Mouse (Mus musculus): Measurements from ENCODE around the gene Tmem229b.
A peak's percentile ranks its signal among the peaks of the same experiment; 100 is the strongest.
"Not testable (repeated sequence)": the region's sequence is repeated elsewhere in the genome, so short reads cannot be mapped to it uniquely, and the experiment has no call there.

The Tmem229b gene

DNA sequence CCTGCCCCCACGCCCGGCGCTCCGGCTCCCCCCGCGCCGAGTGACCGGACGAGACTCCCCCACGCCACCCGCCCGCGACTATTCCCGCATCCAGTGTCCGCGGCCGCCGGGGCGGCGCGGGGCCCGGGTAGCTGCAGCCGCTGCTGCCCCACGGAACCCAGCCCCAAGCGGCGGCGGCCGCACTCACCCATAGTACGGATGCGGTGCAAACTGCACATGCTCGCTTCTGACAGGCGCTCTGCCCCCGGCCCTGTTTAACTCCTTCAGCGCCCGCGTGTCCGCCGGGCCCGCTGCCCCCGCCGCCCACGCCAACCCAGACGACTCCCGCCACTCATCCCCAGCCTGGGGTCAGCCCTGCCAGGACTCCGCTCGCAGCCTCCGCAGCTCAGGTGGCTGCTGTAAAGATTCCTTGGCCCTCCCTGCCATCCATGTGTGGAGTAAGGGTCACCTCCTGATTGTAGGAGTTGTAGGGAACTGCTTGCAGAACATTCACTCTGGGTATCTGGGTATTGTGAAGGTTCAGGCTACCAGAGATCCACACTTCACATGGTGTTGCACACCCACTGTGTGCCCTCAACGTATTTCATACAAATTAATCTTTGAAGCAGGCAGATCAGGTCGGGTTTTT lies at the start of gene Tmem229b:
Tmem229b (minus strand) TSS at position 502 of the 628 bp plus-strand sequence.
- DNase-seq = peak; percentile 44

DNA sequence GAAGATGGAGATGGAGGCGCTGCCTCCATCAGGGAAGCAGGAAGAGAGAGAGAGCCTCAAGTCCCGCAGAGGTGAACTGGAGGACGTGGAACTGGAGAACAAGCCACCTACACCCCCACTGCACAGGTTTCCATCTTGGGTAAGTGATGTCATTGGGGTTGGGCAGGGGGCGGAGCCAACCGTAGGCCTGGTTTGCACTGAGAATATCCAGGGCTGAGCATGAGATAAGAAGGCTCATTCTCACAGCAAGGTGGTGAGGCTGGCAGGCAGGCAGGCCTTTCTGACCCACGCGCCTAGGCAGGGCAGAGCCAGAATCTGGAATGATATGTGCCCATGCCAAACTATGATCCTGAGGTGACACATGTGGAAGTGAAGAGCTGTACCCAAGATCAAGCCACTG lies 47.8 kb upstream of the Tmem229b start:
- peak; percentile 40 for DNase-seq

DNA sequence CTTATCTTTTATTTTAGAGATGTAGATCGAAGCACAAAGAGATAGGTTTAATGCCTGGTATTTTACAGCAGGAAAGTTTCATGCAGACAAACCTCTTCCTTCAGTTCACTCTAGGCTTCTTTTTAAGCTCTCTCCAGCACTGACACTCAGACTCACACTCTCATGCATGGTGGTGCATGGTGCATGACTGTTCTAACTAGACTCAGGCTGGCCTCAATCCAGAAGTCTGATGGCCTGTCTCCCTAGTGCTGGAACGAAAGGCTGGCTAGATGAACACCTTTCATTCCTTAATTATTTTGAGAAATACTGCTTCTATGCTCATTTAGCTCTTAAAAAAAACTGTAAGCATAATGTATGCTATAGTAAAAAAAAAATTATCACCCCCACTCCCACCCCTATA lies 44.6 kb upstream of the Tmem229b start:
- no peak for DNase-seq

DNA sequence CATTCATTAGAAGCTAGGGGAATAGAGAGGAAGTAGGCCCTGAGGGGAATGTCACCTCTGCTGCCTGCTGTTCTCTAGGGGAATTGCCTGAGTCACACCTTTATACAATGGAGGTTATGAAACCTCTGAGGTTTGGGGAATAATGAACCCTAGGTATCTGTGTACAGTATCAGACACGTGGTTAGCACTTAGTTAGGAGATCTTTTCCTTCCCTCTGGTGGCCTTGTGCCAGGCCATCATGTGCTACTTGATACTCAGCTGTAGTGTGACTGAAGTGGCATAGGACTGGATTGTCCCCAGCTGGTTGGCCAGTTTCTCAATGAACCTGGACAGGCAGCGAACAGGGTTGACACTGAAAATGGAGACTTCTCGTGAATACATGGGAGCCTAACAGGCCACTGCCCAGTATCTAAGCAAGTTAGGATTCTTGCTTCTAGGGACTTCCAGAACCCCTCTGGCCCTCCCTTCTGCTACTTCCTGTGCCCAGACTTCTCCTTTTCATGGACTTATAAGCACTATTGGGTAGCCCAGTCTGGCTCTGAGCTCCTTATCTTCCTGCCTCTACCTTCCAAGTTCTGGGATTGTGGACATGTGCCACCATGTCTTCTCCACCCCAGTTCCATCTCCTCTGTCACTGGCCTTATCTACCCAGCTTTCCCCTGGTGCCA lies 43.3 kb upstream of the Tmem229b start:
- DNase-seq = peak; percentile 94

DNA sequence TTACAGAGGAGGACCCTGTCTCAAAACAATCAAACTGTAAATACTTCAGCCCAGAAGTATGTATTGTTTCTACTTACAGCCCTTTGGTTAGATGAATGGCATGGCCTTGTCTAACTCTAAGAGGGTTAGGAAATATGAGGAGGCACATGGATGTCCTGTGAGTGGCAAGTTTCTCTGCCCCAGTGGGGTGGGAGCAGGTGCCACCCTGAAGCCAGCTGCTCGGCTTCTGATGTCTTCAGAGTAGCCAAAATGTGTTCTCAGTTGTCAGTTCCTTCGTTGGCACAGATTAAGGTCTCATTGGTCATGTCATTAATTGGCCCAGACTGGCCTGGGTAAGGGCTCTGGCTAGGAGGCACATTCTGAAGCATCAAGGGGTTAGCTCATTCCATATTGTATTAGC lies 42.4 kb upstream of the Tmem229b start:
- DNase-seq = no peak

DNA sequence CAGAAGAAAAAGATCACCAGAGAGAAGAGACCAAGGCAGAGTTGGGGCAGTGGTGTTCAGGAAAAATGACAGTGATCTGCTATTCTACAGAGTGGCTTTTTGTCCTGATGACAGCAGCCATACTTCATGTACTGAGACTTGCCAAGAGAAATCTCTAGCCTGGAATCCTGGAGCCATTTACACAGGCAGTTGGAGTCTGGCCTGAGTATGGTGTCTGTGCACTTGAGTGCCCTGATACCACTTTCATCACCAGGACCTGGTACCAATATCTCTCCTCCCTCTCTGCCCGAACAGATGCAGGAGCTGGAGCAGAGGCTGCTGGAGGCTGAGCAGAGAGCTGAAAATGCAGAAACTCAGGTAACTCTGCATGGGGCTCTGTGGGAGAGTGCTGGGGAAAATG lies 41.5 kb upstream of the Tmem229b start:
- DNase-seq = no peak

DNA sequence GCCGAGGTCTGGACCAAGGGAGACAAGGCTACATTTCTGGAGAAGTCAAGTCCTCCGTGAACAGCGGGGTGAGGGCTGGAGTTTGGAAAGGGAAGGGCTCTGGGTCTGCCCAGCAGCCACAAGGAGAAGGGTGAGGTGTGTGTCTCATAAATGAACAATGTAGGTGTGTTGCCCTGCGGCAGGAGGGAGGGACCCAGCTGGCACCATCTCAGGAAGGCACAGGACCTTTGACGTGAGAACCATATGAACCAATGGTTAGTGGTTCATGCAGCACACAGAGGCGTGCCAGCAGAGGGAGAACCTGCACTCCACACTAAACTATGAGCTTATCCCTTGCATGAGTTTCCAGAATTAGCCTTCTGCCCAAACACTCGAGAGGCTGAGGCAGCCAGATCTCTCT lies 39.8 kb upstream of the Tmem229b start:
- DNase-seq = peak; percentile 23

DNA sequence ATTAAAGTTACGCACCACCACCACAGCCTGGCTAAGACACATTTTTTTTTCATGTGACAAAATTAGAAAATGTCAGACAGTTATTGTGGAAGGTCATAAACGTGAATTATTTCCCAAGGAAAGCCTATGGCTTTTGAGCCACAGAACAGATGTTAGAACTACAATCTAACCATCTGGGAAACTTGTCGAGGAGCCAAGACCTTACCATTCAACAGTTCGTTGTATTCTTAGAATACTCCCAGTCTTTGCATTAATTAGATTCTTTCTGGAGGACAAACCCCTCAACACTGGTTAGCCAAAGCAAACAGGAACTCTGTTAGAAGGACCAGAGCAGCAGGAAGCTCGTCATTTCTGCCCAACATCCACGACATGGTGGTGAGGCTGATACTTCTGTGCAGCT lies 38.7 kb upstream of the Tmem229b start:
- no peak for DNase-seq

DNA sequence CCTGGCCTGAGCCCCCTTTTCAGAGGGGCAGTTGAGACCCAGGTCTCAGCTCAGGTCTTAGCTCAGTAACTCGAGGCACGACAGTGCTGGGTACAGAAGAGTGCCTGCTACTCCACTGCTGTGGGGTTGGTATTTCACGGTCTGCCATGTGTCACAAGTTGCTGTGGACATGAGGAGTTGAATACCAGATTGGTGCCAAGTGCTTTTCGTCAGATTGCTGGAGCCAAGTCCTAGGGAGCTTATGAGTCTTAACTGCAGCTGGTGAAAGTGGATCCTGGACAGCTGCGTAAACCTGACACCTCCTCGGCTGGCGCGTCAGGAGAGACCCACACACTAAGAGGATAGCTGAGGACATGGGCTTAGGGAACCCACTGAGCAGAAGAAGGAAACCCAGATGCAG lies 37.2 kb upstream of the Tmem229b start:
- peak; percentile 76 for DNase-seq

DNA sequence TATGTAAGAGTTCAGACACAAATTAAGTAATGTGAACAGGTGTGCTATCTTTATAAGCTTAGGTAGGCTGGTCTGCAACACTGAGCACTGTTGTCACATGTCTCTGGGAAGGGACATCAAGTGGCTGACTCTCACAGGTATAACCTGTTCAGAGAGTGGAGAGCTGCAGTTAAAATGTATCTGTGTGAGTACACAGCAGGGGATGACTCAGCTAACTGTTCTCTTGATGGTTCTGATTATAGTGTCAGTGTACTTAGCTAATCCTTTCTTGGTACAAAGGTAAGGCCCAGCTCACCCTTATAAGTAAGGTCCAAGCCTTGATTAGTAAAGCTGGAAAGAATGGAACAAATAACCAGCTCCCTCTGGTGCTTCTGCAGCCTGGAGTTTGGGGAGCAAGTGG lies 34.0 kb upstream of the Tmem229b start:
- DNase-seq = peak; percentile 42

DNA sequence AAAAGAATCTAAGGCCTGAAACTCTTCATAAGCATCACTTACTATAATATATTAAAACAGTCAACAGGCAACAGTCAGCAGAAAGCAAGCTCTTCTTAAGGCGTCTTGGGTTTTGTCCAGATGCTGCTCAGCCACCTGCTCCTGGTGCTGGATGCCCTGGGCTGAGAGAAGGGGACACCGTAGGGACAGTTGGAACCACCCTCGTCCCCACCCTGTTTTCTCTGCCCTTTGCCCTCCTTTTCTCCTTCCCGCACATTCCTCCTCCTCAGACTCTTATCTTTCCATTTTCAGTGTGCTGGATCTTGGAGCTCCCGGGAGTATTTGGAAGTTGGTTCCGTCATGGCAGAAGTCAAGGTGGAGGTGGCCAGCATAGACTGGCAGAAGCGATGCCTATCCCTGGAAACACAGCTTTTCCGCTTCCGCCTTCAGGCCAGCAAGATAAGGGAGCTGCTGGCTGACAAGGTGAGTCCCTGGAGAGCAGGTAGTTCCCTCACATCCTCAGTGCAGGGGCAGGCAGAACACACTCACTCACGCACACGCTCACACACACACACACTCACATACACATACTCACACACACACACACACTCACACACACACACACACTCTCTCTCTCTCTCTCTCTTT lies 32.9 kb upstream of the Tmem229b start:
- DNase-seq = no peak

DNA sequence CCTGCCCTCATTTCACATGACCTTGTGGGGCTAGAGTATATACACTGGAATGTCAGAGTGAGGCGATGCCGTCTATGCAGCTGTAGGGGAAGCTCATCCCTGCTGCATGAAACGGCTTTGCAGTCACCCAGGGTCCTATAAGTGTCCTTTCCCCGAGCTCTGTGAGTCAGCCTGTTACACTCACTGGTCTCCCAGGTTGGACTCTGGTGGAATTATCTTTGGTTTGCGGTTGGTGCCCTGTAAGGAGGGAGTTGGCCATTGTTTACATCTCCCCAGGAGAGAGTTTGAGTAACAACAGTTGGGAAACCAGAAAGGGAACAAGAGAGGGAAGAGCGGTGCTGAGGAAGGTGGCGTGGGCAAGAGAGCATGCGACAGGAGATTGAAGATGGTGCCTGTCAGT lies 32.3 kb upstream of the Tmem229b start:
- no peak for DNase-seq

DNA sequence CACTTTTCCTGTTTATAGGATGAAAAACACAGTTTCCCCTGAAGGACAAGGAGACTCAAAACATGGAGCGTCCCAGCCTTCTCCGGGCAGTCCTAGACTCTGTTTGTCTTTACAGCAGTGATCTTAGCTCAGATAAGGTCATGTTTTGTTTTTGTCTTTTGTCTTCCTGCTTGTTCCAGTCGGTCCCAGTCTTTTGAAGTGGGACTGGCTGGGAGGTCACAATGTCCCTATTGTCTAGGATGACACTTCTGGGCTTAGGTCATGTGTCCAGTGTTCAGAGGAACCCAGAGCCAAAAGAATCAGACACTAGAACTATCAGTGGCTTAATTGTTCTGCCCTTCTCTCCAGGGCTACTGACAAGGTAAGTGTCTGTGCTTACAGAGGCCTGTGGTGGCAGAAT lies 27.9 kb upstream of the Tmem229b start:
- DNase-seq = peak; percentile 70

DNA sequence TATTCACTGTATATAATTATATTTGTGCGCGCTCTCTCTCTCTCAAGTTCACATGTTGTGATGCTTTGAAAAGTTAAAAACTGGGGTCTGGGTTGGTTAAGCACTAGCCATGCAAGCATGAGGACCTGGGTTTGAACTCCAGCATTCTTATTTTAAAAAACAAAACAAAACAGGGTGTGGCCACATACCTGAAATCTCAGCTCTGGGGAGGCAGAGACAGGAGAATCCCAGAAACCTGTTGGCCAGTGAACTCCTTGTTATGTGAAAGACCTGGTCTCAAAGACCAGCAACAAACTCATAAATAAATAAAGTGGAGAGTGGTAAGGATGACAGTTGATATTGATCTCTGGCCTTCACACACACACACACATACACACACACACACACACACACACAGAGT lies 26.9 kb upstream of the Tmem229b start:
- no peak for DNase-seq

DNA sequence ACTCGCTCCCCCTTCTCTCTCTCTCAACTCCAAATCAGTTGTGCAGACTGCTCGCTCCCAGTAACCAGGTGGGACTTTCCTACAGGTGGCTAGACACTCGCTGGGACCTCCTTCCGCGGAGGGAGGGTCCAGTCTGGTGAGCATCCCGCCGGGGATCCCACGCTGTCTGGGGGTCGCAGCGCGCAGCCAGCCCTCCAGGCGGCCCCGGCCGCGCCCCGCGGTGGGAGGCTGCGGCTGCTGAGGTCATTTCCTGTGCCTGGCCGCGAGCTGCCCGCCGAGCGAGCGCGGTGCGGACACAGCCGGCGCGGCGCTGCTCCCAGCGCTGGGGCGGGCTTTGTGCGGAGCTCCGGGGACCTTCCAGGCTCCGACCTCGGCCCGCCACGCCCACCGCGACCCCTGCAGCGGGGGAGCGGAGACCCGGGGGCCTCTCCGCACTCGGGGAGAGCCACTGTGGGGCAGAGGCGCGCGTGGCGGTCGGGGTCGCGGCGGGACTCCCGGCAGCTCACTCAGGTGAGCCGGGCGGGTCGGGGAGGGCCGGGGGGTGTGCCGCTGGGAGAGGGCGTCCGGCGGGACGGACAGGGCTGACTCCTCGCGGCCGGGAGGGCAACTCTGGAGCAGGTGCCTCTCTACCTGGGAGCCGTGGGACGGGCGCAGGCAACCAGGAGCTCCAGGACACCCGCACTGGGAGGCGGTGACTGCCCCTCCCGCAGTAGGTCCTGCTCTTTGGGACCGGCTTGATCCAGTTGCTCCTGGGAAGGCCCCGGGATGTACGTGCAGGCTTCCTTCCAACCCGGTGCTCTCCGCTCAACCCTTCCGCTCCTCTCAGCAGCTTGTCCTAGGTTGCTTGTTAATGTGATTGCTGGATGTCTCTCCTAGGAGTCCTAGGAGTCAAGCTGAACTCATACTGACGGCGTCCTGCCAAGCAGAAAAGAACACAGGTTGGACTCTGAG lies 21.8 kb upstream of the Tmem229b start, which contains the start of gene Plekhh1:
Plekhh1 (plus strand) TSS at position 253 of the 951 bp plus-strand sequence.
- peak; percentile 68 for DNase-seq

DNA sequence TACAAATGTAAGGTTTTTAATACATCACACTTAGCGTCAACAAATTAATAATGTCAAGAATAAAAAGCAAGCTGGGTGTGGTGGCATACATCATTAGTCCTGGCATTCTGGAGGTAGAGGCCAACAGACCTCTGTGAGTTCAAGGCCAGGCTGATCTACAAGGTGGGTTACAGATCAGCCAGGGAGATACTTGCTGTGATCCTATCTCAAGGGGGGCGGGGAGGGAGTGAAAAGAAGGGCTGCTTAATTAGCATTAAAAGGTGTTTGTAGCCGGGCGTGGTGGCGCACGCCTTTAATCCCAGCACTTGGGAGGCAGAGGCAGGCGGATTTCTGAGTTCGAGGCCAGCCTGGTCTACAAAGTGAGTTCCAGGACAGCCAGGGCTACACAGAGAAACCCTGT lies 20.1 kb upstream of the Tmem229b start:
- DNase-seq = not testable (repeated sequence)

DNA sequence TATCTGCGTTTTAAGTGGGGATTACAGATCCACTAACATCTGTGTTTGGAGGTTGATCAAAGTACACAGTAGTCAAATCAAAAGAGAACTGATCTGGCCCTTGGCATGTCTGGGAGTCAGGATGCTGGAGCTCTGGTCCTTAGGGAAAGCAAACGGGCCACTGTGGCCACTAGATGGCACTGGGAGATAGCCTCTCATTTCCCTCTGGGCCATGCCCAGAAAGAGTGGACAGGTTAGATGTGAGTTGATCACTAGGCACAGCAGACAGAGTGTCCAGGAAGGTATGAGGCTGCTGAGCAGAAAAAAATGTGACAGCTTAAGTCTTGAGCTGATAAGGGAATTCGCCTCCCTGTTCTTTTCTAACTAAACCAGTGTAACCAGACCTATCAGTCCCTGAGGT lies 15.5 kb upstream of the Tmem229b start:
- peak; percentile 89 for DNase-seq

DNA sequence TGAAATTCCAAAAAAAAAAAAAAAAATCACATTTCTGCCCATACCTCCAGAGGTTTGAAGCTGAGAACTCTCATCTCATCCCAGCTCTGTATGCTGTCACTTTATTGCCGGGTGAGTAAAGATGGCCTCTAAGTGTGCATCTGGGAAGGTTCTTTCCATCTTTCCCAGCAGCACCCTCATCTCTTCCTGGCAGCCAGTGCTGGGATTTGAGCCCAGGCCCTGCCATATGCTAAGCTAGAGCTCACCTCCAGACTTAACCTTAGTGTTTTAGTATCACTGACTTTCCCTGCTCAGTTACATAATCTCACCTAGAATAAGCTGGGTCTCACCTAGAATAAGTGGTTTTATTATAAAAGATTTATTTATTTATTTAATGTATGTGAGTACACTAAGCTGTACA lies 14.5 kb upstream of the Tmem229b start:
- no peak for DNase-seq

DNA sequence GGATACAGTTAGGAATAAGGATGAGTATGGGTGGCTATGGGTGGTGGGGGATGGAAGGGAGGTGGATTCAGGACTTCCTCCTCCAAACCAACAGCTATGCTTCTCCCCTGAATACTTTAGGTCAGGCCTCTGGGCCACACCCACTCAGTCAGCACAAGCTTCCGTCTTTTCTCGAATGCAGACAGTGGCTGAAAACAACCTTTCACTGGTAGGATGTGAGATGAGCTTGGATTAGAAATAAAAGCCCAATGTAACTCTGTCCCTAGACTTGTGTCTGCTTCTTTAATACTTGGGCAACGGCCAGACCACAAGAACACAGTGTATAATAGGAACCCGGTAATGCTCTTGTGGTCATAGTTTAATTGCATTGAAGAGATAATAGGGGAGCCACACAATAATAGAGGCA lies 10.6 kb upstream of the Tmem229b start:
- DNase-seq = peak; percentile 50

DNA sequence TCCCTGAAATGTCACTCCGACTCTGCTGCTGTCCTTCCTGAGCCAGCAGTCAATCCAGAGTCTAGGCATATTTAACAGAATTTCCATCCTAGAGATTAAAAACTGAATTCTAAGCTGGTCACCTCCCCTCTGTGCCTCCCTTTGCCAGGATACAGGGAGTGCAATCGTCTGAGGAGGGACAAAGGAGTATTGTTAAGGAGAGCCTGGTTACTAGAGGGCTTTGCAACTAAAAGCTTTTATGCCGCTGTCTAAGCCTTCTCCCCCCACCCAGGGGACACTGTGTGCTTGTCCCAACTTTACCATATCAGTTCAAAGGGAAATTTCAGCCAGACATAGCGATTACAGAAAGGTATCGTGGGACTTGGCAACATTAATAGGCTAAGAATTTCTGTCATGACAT lies 8.7 kb upstream of the Tmem229b start:
- DNase-seq = no peak

DNA sequence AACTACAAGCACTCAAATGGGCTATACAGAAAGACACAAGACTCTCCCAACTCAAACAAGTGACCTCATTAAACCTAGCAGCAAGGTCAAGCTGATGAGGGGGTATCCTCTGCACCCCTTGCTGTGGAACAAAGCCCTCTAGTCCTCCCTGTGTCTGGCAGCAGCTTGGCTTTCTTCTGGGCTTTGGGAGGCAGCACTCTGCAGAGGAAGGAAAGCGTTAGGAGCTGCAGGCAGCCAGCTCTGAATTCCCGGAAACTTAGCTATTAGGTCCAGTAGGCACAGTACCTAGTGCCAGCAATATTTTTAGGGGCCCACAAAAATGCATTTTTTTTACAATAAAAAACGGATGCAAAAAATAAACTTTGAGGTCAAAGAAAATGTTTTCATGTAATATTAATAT lies 3.1 kb upstream of the Tmem229b start:
- no peak for DNase-seq

DNA sequence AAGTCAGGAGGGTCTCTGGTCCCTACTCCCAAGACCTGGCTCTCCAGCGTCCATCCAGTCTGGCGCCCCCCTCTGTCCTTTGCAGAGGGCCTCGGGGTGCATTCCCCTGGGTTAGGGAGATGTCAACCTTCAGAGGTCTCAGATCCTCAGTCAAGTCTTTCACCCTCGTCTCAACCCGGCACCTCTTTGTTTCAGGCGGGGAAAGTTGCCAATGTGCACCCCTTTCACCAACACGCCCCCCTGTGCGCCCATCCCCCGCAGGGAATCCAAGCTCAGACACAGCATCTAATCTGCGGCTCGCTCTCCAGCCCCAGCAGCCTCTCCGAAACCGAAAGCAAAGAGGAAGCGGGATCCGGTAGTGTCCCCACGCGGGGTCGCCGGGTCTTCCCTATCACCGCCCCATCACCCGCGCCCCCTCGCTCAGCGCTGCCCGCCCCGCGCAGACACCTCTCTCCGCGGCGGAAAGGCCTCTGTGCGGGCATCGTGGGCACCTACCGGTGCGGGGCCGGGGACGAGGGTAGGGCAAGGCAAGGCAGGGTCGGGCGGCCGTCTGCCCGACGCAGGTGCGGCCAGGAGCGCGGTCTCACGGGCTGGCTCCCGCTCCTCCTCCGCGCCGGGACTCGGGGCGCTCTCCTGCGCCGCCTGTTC lies 825 bp downstream of the Tmem229b start:
- peak; percentile 56 for DNase-seq

DNA sequence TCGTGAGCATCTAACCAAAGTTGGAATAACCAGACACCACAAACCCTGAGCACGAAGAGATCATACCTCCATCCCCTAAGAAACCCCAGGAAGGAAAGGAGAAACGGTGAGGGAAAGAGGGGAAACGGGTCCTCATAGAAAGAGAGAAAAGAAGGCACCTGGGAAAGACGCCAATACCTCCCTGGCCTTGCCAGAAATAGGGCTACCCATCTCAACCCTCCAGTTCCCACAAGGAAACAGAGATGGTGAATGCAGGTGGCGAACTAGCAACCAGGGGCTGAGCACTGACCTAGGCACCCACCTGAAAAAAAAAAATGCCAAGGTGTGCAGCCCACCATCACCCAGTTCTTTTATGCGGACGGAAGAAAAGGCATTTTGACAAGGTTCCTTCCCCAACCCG lies 1.4 kb downstream of the Tmem229b start:
- no peak for DNase-seq
